Mouse (Mus musculus): Measurements from ENCODE around the gene Hmgcl.

GRCm38 (mm10) chr4:135986301-135986942 is 40.2 kb downstream of the Hmgcl start:
- TF ChIP-seq CTCF (IDR thresholded peaks at IDR 0.05; ENCODE audit: extremely low read depth, insufficient read depth, insufficient read length, insufficient replicate concordance) (no peak), POLR2A (IDR thresholded peaks at IDR 0.05; ENCODE audit: low read depth, low read length) (no peak)
